Mouse (Mus musculus): ENCODE measurements around the gene Manbal.

DNA sequence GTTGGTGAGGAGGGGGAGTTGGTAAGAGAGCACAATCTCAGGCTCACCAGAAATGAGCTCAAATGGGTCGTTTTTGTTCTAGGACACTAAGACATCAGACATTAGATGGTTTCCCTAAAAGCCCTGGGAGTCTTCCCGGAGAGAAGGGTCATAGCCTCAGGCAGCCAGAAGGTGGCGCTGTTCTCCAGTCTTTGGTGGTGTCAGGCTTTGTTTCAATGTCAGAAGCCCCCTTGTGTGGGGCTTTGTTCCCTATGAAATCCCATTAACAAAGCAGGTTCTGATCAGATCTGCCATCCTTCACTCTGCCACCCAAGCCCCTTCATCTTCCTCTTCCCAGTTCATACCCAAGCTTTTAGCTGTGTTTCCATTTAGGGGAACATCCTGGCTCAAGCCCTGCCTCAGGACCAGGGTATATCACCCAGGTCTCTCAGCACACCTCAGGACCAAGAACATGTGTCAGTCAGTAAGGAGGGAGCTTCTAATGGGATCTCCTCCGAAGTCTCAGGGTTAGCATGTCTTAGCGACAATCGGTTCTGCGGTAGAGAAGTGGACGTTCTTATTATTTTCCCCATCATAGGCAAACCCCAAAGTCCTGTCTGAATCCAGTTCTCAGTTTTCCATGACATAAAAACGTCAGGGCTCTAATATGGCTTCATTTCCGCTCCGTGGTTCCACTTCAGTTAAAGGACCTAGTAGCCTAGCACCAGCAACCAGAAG, 25.7 kb upstream of the Manbal start:
- TF ChIP-seq MAFK (IDR thresholded peaks at IDR 0.05; ENCODE audit: insufficient read depth, low read depth, low read length) (no peak), HCFC1 (IDR thresholded peaks at IDR 0.05; ENCODE audit: borderline replicate concordance, insufficient read depth, low read length) (no peak), ZC3H11A (IDR thresholded peaks at IDR 0.05; ENCODE audit: borderline replicate concordance, low read depth, low read length) (peak; percentile 98), ZNF384 (IDR thresholded peaks at IDR 0.05; ENCODE audit: low read depth, low read length) (no peak)

Data from ES-E14 (cell line).